Mouse (Mus musculus): ENCODE data around the gene S100a4.

- TF ChIP-seq POLR2A (IDR thresholded peaks at IDR 0.05; ENCODE audit: borderline replicate concordance, extremely low read depth, insufficient read depth, insufficient read length, poor library complexity, severe bottlenecking) (no peak), CTCF (IDR thresholded peaks at IDR 0.05; ENCODE audit: borderline replicate concordance, extremely low read depth, insufficient read depth, insufficient read length) (peak; percentile 87)
Measured at GRCm38 (mm10) chr3:90652878-90653508, 49.4 kb downstream of the S100a4 start.
